Mouse (Mus musculus) layer of hippocampus, adult 11-12 months (tissue): ENCODE measurements around the gene Ccdc124.
"Not testable (repeated sequence)": the region's sequence is repeated elsewhere in the genome, so short reads cannot be mapped to it uniquely, and the experiment has no call there.

Experiments used
- DNase-seq: peaks from one replicate; pipeline ENCODE4 v3.0.0; 2022; ENCODE audit warnings: low spot score

Ccdc124 gene

GRCm38 (mm10) chr8:70895571-70896259 lies 22.0 kb upstream of the Ccdc124 start:
- not testable (repeated sequence) for DNase-seq

GRCm38 (mm10) chr8:70894771-70895545 lies 21.2 kb upstream of the Ccdc124 start:
- DNase-seq, result no peak

GRCm38 (mm10) chr8:70894385-70894720 lies 20.6 kb upstream of the Ccdc124 start:
- no peak for DNase-seq

DNA sequence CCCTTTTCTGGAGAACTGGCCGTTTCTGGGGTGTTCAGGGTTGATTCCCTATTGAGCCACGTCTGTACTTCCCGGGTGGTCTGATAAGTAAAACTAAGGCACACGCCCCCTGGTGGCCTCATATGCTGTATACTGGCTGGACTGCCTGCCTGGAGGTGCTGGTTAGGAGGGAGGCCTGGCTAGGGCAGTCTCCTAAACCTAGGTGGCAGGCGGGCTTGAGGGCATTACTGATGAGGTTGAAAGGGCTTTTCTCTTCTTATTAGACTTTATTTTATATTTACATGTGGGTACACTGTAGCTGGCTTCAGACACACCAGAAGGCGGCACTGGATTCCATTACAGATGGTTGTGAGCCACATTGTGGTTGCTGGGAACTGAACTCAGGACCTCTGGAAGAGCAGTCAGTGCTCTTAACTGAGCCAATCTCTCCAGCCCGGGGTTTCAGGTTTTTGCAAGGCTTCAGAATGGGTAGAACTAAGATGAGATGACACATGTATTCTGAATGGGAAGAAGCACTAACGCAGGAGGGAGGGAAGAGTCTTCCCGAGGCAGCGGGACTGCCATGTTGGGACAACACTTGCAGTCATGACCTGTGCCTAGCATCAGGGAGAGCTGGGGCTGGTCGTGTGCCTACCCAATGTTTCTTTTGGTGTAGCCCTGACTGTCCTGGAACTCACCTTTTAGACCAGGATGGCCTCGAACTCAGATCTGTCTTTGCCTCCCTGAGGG lies 20.1 kb upstream of the Ccdc124 start:
- peak; percentile 82 for DNase-seq

DNA sequence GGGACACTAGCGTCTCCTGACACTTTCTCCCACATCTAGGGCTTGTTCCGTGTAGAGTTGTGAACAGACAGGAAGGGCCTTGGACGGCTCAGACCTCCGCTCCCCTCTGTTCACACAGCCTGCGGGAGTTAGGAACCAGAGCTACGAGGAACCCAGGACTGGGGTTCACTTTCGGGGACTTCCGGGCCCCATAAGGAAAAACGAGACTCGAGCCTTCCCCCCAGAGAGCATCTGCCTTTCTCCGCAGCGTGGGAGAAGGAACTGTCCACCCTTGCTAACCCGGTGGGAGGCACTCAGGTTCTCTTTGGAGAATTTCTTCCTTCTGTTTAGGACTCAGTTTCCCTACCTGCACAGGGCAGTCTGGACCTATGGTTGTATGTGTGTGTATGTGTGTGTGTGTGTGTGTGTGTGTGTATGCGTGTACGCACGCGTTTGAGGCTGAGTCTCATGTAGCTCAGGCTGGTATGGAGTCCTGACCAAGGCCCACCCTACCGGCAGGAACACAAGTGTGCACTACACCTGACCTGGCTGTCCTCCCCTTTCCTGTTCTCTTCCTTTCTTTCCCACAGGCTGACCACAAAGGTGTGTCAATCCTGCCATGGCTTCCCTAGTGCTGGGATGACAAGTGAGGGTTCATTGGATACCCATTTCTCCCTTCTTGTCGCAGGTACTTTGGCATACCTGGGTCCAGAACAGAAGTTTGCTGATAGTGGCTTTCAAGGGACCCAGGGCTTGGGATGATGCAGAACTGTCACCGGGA lies 19.3 kb upstream of the Ccdc124 start:
- DNase-seq, result no peak

DNA sequence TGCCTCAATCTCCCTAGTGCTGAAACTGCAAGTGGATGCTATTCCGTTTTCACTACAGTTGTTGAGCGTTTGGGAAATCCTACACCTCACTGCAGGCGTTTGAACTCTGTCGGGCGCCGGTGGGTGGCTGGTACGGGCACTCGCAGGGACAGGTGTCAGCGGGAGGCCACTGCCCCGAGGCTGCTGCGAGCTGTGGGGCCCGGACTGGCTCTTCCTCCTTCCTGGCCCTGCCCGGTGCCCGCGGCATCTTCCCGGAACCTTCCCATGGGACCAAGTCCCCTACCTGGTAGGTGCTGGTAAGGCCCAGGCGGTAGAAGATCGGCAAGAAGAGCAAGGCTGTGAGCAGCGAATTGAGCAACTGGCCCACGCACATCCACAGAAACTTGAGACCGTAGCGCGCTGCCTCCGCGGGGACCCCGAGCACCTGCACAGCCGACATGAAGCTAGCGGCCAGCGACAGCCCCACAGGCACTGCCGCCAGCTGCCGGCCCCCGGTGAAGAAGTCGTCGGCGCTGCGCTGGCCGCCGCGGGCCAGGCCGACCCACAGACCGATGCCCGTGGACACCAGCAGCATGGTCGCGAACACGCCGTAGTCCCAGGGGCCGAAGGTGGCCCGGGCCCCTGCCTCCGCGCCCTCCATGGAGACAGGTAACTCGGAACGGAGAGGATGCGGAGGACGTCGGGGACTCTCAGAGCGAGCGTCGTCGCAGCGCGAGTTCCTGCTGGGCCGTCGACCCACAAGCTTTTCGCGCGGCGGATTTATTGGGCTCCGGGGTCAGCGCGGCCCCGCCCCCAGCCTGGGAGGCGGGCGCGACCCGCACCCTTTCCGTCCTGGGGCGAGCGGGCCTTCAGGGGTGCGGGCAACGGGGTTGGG lies 18.5 kb upstream of the Ccdc124 start, which contains the start of gene Slc5a5:
Gene Slc5a5, minus strand, starts transcription at position 736 of the 874 bp plus-strand sequence.
- DNase-seq, result no peak

- DNase-seq, result no peak
These were observed 17.6 kb upstream of the Ccdc124 start for GRCm38 (mm10) chr8:70891356-70891755.

DNA sequence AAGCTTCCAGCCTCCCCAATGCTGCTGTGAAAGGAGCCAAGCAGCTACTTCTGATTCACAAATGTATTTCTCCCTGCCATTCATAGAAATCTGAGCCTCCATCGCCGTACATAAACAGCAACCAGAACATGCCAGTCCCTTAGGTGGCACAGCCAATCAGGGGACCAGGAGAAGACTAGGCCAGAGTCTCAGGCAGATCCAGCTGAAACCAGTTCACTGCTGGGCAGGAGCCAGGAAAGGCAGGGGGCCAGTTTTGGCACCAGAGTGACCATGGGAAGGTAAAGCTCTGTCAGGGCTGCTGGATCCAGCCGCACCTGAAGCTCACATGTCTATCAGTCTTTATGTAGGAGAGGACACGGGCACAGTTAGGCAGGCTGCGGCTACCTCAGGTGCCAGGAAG lies 16.9 kb upstream of the Ccdc124 start:
- no peak for DNase-seq

DNA sequence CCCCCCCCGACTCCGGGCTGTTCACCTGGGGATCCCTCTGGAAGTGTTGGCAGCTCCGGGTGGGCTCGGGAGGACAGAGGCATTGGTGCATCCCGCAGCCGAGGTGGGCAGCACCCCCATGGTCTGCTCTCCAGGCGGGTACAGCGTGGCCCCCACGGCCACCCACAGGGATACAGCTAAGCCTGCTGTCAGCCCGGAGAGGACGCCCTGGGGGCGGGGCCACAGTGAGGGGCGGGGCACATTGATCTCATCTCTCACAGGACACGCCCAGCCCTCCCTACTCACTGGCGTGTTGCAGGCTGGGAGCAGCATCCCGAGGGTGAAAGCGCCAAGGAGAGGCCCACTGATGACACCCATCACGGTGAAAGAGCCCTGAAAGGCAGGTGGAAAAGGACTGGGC lies 13.9 kb upstream of the Ccdc124 start:
- no peak for DNase-seq

- DNase-seq, result no peak
These were observed 11.9 kb upstream of the Ccdc124 start for GRCm38 (mm10) chr8:70885612-70886011.

- DNase-seq, result no peak
These were observed 10.9 kb upstream of the Ccdc124 start for GRCm38 (mm10) chr8:70884683-70885082.

DNA sequence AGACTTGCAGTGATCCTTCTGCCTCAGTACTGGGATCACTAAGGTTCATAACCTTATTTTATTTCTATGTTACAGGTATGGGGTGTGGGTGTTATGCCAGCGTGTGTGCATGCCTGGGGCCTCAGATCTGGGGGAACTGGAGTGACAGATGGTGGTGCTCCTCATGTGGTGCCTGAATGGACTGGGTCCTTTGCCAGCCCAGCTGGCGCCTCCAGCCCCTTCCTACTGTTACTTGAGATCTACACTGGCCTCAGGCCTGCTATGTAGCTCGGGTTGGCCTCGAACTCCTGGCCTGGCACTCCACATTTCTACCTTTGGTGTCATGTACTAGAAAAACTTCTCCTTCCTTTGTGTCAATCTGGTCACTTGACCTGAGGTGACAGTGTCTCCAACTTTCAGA lies 10.5 kb upstream of the Ccdc124 start:
- DNase-seq, result no peak

GRCm38 (mm10) chr8:70880546-70880945 lies 6.8 kb upstream of the Ccdc124 start:
- no peak for DNase-seq

DNA sequence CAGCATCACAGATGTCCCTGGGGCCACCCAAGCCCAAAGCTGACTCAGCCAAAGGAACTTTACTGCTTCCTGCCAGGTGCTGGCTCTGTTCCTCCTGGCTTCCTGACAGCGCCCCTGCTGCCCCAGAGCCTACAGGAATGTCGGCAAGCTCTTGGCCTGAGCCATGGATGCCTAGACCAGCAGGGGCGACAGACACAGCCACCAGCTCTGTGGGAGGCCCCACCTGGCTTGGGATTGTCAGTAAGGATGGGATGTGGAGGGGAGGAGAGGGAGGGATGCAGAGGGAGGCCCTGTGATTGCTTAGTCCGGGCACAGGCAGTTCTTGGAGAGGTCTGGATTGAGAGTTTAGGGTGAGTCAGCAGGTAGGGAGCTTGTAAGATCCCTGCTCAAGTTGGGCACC lies 6.4 kb upstream of the Ccdc124 start:
- DNase-seq, result no peak

- DNase-seq, result no peak
These were observed 5.8 kb upstream of the Ccdc124 start for GRCm38 (mm10) chr8:70879500-70879899.

GRCm38 (mm10) chr8:70878178-70878577 lies 4.4 kb upstream of the Ccdc124 start:
- DNase-seq, result no peak

DNA sequence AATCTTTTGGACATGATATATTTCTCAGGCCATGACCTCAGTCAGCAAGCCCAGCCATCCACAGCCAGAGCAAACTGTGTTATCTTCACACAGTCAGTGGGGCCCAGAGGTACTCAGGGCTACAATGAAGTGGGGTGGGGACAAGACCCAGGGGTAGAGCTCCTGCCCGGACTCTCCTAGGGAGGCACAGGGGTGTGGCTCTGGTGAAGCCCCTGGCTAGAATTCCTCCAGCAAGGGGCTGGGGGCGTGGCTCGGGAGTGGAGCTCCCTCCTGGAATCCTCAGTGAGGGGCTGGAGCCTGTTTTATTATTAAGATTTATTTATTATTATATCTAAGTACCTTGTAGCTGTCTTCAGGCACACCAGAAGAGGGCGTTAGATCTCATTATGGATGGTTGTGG lies 2.6 kb upstream of the Ccdc124 start:
- no peak for DNase-seq

DNA sequence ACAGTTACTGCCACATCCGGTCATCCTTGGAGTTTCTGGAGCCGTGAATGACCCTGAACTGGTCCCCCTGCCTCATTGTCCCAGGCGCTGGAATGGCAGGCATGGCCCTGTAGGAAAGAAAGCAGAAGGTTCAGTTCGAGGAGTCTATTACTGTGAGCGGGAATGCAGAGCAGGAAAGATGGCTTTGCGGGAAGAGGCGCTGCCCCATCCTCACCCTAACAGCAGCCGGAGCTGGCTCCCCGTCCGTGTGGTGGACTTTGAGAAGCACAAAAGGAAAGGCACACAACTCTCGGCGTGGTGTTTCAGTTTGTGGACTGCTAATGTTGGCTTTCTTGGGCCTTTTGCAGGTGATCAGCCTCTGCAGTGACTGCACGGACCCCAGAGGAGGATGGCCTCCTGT lies 706 bp upstream of the Ccdc124 start:
- no peak for DNase-seq

GRCm38 (mm10) chr8:70872643-70873363 lies 932 bp downstream of the Ccdc124 start:
- DNase-seq, result no peak

DNA sequence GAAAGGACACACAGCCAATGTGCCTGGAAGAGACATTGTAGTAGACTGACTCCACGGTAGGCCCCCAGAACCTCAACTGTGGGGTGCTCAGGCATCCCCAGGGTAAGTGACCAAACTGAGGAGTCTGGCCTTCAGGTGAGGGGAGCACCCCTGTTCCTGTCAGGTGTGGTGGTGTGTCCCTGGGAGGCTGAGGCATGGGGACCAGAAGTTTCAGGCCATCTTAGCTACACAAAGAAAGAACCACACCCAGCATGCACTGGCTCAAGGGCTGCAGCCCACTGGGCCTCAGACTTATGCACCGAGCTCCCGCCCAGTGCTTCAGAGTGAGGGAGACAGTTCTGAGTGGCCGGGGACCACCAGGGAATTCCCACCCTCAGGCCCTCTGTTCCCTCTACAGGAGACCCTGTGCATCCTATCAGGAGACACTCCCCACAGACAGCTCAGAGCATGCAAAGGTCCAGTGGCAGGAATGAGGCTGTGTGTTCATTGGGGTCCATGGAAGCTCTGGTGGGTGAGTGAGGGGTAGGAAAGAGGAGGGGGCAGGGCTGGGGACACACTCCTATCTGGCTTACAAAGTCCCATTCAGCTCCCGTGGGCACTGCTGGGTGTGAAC lies 2.4 kb downstream of the Ccdc124 start:
- DNase-seq, result no peak
